Mouse (Mus musculus) embryonic facial prominence, embryonic 13.5 days (tissue): ENCODE measurements at regions not wholly inside any gene's neighbourhood (a gene's known extent, or its start where the extent isn't known, plus 50 kb on each side); places are given as distances from the start of the nearest gene placed in this dataset.

Experiments
- ATAC-seq: fragments of 200-750 bp; cut with Nextera tagmentation; 2 replicates; pipeline ENCODE4 v1.8.0; 2017; ENCODE audit warnings: low read depth; ENCODE audit not compliant: insufficient number of reproducible peaks, insufficient read depth, low FRiP score, low TSS enrichment
- H3K27ac ChIP-seq: fragments of 300-500 bp; sonication (generic); 2 replicates; pipeline ENCODE4 v1.5.1; 2015; ENCODE audit warnings: moderate library complexity, mild to moderate bottlenecking, inconsistent platforms
- H3K27me3 ChIP-seq: fragments of 300-500 bp; sonication (generic); 2 replicates; pipeline ENCODE4 v1.6.1; 2015; ENCODE audit warnings: mild to moderate bottlenecking, inconsistent platforms
- H3K36me3 ChIP-seq: fragments of 300-500 bp; sonication (generic); 2 replicates; pipeline ENCODE4 v1.6.1; 2015; ENCODE audit warnings: mild to moderate bottlenecking, inconsistent platforms
- H3K4me1 ChIP-seq: fragments of 300-500 bp; sonication (generic); 2 replicates; pipeline ENCODE4 v1.6.1; 2015; ENCODE audit warnings: inconsistent platforms
- H3K4me2 ChIP-seq: fragments of 300-500 bp; sonication (generic); 2 replicates; pipeline ENCODE4 v1.6.1; 2015; ENCODE audit warnings: moderate library complexity, mild to moderate bottlenecking, inconsistent platforms
- H3K4me3 ChIP-seq: fragments of 300-500 bp; sonication (generic); 2 replicates; pipeline ENCODE4 v1.5.1; 2015; ENCODE audit warnings: mild to moderate bottlenecking, inconsistent platforms
- H3K9ac ChIP-seq: fragments of 300-500 bp; sonication (generic); 2 replicates; pipeline ENCODE4 v1.6.1; 2015; ENCODE audit warnings: mild to moderate bottlenecking, inconsistent platforms
- H3K9me3 ChIP-seq: fragments of 300-500 bp; sonication (generic); 2 replicates; pipeline ENCODE4 v1.6.1; 2016; ENCODE audit warnings: inconsistent platforms
- WGBS: fragments of 180-500 bp; shearing (Covaris S2); methylation state at CpG from one replicate; pipeline ENCODE4 v1.1.7; 2015; ENCODE audit warnings: mixed read lengths; 5-methylcytosine and 5-hydroxymethylcytosine counted together

GRCm38 (mm10) chr2:45775691-45776090, 658.5 kb upstream of the Zeb2 start:
- Histone ChIP-seq H3K4me2 (no peak overlapping the region), H3K36me3 (no peaks in the 10 kb centered on the region), H3K9ac (no peak overlapping the region), H3K4me3 (no peak overlapping the region), H3K9me3 (no peaks in the 10 kb centered on the region), H3K27me3 (no peaks in the 10 kb centered on the region), H3K27ac (0 out of 2 replicates have a peak overlapping the region, but pooled peaks have one; percentile 53), H3K4me1 (peaks cover 13% of the 10 kb centered on the region)
- 42% methylated on average over 4 of the region's 4 CpGs for WGBS
- no peak for ATAC-seq

GRCm38 (mm10) chr2:45774416-45774815, 657.2 kb upstream of the Zeb2 start:
- ATAC-seq: no peak
- WGBS: 72% methylated on average over 3 of the region's 3 CpGs
- Histone ChIP-seq H3K9ac (no peak overlapping the region), H3K4me3 (no peak overlapping the region), H3K27ac (no peak overlapping the region), H3K27me3 (no peaks in the 10 kb centered on the region), H3K36me3 (no peaks in the 10 kb centered on the region), H3K4me2 (no peak overlapping the region), H3K9me3 (no peaks in the 10 kb centered on the region), H3K4me1 (peaks cover 13% of the 10 kb centered on the region)

DNA sequence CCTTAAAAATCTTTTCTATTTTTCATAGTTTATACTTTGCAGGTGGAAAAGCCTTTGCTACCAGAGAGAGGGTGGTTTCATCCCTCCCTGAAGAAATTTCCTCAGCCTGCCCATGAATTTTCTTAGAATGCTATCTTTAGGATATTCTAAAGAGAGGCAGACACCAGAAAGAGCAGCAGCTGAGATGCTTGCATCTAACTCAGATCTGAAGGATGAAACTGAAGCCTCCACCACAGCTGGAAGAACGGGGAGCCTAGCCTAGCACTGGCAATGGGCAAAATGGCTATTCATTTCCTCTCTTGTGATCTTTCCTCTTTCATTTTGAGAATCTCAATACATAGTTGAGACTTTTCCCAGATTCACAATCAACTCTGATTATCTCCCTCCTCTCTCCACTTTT, 640.0 kb upstream of the Zeb2 start:
- Histone ChIP-seq H3K4me3 (no peak overlapping the region), H3K27me3 (no peaks in the 10 kb centered on the region), H3K9me3 (no peaks in the 10 kb centered on the region), H3K4me2 (no peak overlapping the region), H3K27ac (no peak overlapping the region), H3K4me1 (no peaks in the 10 kb centered on the region), H3K36me3 (no peaks in the 10 kb centered on the region), H3K9ac (no peak overlapping the region)
- 41% methylated on average over 1 of the region's 1 CpGs for WGBS
- ATAC-seq: no peak

- 79% methylated on average over 3 of the region's 3 CpGs for WGBS
- Histone ChIP-seq H3K36me3 (no peaks in the 10 kb centered on the region), H3K4me1 (no peaks in the 10 kb centered on the region), H3K9ac (no peak overlapping the region), H3K27me3 (no peaks in the 10 kb centered on the region), H3K27ac (no peak overlapping the region), H3K9me3 (no peaks in the 10 kb centered on the region), H3K4me3 (no peak overlapping the region), H3K4me2 (no peak overlapping the region)
- no peak for ATAC-seq
Measured at GRCm38 (mm10) chr2:45756395-45756794, 639.2 kb upstream of the Zeb2 start.

GRCm38 (mm10) chr2:45751746-45752145, 634.6 kb upstream of the Zeb2 start:
- Histone ChIP-seq H3K4me2 (no peak overlapping the region), H3K9me3 (no peaks in the 10 kb centered on the region), H3K36me3 (no peaks in the 10 kb centered on the region), H3K27ac (no peak overlapping the region), H3K4me3 (no peak overlapping the region), H3K9ac (no peak overlapping the region), H3K27me3 (no peaks in the 10 kb centered on the region), H3K4me1 (peaks cover 6% of the 10 kb centered on the region; the same call in 1 of the 2 replicates)
- no peak for ATAC-seq
- 73% methylated on average over 2 of the region's 2 CpGs for WGBS

DNA sequence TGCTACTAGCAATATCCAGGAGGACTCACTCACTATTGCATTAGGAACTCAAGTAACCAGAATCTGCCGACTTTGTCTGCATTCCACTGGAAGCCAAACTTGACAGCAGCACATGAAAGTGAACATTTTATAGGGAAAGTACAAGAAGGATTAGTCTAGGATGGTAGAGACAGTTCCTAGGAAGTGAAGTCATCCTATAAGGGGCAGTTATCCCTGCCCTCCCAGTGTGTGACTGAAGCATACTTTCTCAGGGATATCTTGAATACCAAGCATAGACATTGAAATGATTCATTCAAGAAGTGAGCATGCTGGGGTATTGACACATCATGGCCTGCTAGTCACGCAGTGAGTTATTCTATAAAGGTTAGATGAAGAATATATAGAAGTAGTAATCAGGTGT, 632.2 kb upstream of the Zeb2 start:
- H3K4me3 ChIP-seq: no peak overlapping the region
- no peak for ATAC-seq
- H3K27me3 ChIP-seq: no peaks in the 10 kb centered on the region
- H3K9ac ChIP-seq: no peak overlapping the region
- 71% methylated on average over 2 of the region's 2 CpGs for WGBS
- H3K36me3 ChIP-seq: no peaks in the 10 kb centered on the region
- peaks cover 6% of the 10 kb centered on the region; the same call in 1 of the 2 replicates for H3K4me1 ChIP-seq
- H3K27ac ChIP-seq: no peak overlapping the region
- H3K9me3 ChIP-seq: no peaks in the 10 kb centered on the region
- H3K4me2 ChIP-seq: no peak overlapping the region

DNA sequence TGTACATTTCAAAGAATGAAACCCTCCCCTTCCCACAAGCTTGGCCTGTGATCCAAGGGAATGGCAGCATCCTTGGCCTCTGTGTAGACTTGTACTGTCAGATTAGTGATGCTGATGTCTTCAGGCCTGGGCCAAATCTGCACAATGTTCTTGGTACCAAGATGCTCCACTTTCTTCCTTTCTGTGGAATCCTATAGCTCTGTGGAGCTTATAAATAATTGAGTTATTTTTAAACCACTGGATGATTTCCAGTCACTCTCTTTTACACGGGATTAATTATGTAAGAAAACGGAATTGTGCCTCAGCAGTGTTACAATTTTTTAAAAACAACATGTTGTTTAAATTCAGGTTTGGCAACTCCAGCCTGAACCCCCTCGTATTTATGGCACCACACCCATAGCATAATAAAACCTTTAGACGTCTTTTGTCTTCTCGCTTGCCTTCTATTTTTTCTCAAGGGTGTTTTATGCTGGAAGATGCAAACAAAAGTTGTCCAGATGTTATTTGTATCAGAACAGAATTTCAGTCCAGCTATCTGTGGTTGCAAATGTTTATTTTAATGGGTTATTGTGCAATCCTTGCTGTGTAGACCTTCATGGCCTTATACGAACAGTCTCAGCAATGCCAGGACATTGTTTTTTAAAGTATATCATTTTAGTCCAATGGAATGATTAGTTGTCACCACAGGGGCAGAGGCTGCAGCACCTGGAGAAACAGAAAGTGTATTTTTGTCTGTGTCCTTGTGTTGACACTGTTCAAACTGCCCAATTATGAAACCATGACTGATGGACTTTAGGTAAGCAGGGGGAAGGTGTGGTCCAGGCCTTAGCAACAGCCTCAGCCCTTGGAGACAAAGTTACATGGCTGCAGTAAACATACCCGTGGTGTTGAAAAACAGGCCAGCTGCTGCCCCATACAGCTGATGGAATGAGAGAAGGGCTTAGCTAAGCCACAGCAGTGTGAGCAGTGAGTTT, 630.4 kb upstream of the Zeb2 start:
- no peak for ATAC-seq
- Histone ChIP-seq H3K4me2 (no peak overlapping the region), H3K27me3 (no peaks in the 10 kb centered on the region), H3K36me3 (no peaks in the 10 kb centered on the region), H3K4me1 (peaks cover 6% of the 10 kb centered on the region; the same call in 1 of the 2 replicates), H3K4me3 (no peak overlapping the region), H3K27ac (peak overlapping the region; percentile 39), H3K9me3 (no peaks in the 10 kb centered on the region), H3K9ac (no peak overlapping the region)
- WGBS: 47% methylated on average over 7 of the region's 7 CpGs

DNA sequence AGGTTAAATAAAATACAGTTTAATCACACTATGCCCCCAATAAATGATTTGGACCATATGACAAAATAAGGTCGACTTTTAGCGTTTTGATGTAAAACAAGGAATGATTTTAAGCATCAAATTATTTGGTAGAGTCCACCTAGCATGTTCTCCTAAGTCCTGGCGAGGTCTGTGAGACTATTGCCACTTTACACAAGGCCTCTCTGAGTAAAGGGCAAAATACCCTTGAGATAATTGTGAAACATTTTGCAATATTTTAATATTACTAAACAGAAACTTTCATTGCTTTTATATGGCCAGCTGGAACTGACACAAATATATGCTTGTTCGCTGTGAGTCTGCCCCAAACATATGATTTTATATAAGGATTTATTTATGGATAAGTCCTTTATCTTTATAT, 629.4 kb upstream of the Zeb2 start:
- no peak for ATAC-seq
- no peak overlapping the region for H3K9ac ChIP-seq
- peaks cover 6% of the 10 kb centered on the region; the same call in 1 of the 2 replicates for H3K4me1 ChIP-seq
- no peaks in the 10 kb centered on the region for H3K27me3 ChIP-seq
- no peak overlapping the region for H3K4me3 ChIP-seq
- 0 out of 2 replicates have a peak overlapping the region, but pooled peaks have one; percentile 5 for H3K27ac ChIP-seq
- H3K9me3 ChIP-seq: no peaks in the 10 kb centered on the region
- H3K36me3 ChIP-seq: no peaks in the 10 kb centered on the region
- 82% methylated on average over 4 of the region's 4 CpGs for WGBS
- no peak overlapping the region for H3K4me2 ChIP-seq

GRCm38 (mm10) chr2:45736278-45736677, 619.1 kb upstream of the Zeb2 start:
- H3K9ac ChIP-seq: no peak overlapping the region
- no peaks in the 10 kb centered on the region for H3K9me3 ChIP-seq
- no peak for ATAC-seq
- no peaks in the 10 kb centered on the region for H3K36me3 ChIP-seq
- no peak overlapping the region for H3K4me2 ChIP-seq
- no peaks in the 10 kb centered on the region for H3K4me1 ChIP-seq
- no peak overlapping the region for H3K4me3 ChIP-seq
- H3K27me3 ChIP-seq: no peaks in the 10 kb centered on the region
- WGBS: 62% methylated on average over 2 of the region's 2 CpGs
- no peak overlapping the region for H3K27ac ChIP-seq

- 88% methylated on average over 4 of the region's 4 CpGs for WGBS
- H3K27me3 ChIP-seq: no peaks in the 10 kb centered on the region
- ATAC-seq: no peak
- no peaks in the 10 kb centered on the region for H3K9me3 ChIP-seq
- H3K9ac ChIP-seq: no peak overlapping the region
- H3K4me2 ChIP-seq: no peak overlapping the region
- H3K4me1 ChIP-seq: no peaks in the 10 kb centered on the region
- H3K27ac ChIP-seq: no peak overlapping the region
- no peak overlapping the region for H3K4me3 ChIP-seq
- H3K36me3 ChIP-seq: no peaks in the 10 kb centered on the region
Measured at GRCm38 (mm10) chr2:45713997-45714396, 596.8 kb upstream of the Zeb2 start.

DNA sequence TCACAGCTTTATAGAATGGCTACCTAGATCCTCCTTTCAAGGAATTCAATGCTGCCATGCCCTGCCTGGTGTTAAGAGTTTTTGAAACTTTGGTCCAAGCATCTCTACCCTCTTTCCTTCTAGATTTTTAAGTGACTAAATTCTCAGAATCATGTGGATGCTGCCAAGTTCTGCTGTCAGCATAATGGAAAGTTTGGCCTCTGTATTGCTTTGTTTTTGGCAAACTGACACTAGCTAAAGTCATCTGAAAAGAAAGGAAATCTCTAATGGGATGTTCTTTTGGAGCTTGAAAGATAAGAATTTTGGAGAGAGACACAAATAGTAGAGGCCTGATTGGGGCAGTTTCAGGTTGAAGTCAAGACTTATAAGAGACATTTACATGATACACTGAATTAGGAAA, 589.8 kb upstream of the Zeb2 start:
- Histone ChIP-seq H3K27me3 (no peaks in the 10 kb centered on the region), H3K9me3 (0 out of 2 replicates have a peak, but pooled peaks cover 3% of the 10 kb centered on the region), H3K4me1 (no peaks in the 10 kb centered on the region; the same call in 1 of the 2 replicates), H3K36me3 (no peaks in the 10 kb centered on the region), H3K4me2 (no peak overlapping the region), H3K27ac (no peak overlapping the region), H3K4me3 (no peak overlapping the region), H3K9ac (no peak overlapping the region)
- no peak for ATAC-seq

DNA sequence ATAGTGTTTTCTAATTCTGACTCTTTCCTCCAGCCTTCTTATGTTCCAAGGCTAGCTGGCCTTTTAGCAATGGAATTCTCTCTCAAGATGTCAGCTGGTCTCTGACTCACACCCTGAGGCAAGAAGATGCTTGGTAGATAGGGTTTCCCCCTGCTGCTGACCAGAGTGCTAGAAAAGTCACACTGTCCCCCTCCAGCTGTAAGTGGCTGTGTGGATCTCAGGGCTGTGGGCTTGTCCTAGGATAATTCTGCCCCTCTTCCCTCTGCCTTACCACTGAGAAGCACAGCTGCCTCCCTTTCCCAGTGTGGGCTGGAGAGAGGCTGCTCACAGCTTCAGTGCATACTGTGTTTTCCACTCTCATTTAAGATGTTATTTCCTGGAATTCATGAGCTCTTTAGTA, 585.3 kb upstream of the Zeb2 start:
- Histone ChIP-seq H3K9ac (no peak overlapping the region), H3K27ac (no peak overlapping the region), H3K36me3 (no peaks in the 10 kb centered on the region), H3K4me1 (no peaks in the 10 kb centered on the region; the same call in 1 of the 2 replicates), H3K27me3 (no peaks in the 10 kb centered on the region), H3K4me2 (no peak overlapping the region), H3K9me3 (no peaks in the 10 kb centered on the region), H3K4me3 (no peak overlapping the region)
- no peak for ATAC-seq
